Mouse (Mus musculus): Measurements from ENCODE around the gene Atf6.

- no peak for TF ChIP-seq CTCF (conservative IDR thresholded peaks at IDR 0.05 in 1 of 2, IDR thresholded peaks at IDR 0.05 in 1 of 2; ENCODE audit: low read depth in 2 of 2, low read length in 2 of 2)
- TF ChIP-seq IRF4 (IDR thresholded peaks at IDR 0.05; ENCODE audit: low read depth, low read length), result no peak
- TF ChIP-seq POLR2AphosphoS2 (IDR thresholded peaks at IDR 0.05; ENCODE audit: low read depth, low read length), result no peak
- no peak for TF ChIP-seq NELFE (IDR thresholded peaks at IDR 0.05; ENCODE audit: low read depth, low read length)
- TF ChIP-seq BHLHE40 (IDR thresholded peaks at IDR 0.05; ENCODE audit: low read depth, low read length), result no peak
- no peak for TF ChIP-seq POLR2A (IDR thresholded peaks at IDR 0.05; ENCODE audit: low read depth, low read length)
- no peak for TF ChIP-seq MAZ (IDR thresholded peaks at IDR 0.05; ENCODE audit: low read depth, low read length)
- no peak for TF ChIP-seq UBTF (IDR thresholded peaks at IDR 0.05; ENCODE audit: low read depth, low read length)
- no peak for TF ChIP-seq SMC3 (IDR thresholded peaks at IDR 0.05; ENCODE audit: low read depth, low read length)
- no peak for TF ChIP-seq E2F4 (IDR thresholded peaks at IDR 0.05; ENCODE audit: insufficient replicate concordance, low read depth, low read length)
- TF ChIP-seq NRF1 (IDR thresholded peaks at IDR 0.05; ENCODE audit: low read depth, low read length), result no peak
- no peak for TF ChIP-seq MAX (IDR thresholded peaks at IDR 0.05; ENCODE audit: low read length)
- no peak for TF ChIP-seq ZNF384 (IDR thresholded peaks at IDR 0.05; ENCODE audit: low read depth, low read length)
These were observed 172.7 kb downstream of the Atf6 start for GRCm38 (mm10) chr1:170694821-170695291.
